Mouse (Mus musculus): ENCODE measurements at regions not wholly inside any gene's neighbourhood (a gene's known extent, or its start where the extent isn't known, plus 50 kb on each side); places are given as distances from the start of the nearest gene placed in this dataset.

GRCm38 (mm10) chr7:142835319-142835718 lies 92.1 kb upstream of the Ins2 start:
- DNase-seq (ENCODE audit: low spot score), result no peak

GRCm38 (mm10) chr7:142830969-142831673 lies 87.9 kb upstream of the Ins2 start:
- DNase-seq (ENCODE audit: low spot score), result no peak

- no peak for DNase-seq (ENCODE audit: low spot score)
Observed at GRCm38 (mm10) chr7:142810711-142811110, 67.5 kb upstream of the Ins2 start.

GRCm38 (mm10) chr7:142799424-142799823 lies 56.2 kb upstream of the Ins2 start:
- peak; percentile 55 for DNase-seq (ENCODE audit: low spot score)

GRCm38 (mm10) chr7:142794481-142794880 lies 51.3 kb upstream of the Ins2 start:
- DNase-seq (ENCODE audit: low spot score), result no peak
